8 mouse cellular contexts compared by ENCODE assay signal in the genomic region with DNA sequence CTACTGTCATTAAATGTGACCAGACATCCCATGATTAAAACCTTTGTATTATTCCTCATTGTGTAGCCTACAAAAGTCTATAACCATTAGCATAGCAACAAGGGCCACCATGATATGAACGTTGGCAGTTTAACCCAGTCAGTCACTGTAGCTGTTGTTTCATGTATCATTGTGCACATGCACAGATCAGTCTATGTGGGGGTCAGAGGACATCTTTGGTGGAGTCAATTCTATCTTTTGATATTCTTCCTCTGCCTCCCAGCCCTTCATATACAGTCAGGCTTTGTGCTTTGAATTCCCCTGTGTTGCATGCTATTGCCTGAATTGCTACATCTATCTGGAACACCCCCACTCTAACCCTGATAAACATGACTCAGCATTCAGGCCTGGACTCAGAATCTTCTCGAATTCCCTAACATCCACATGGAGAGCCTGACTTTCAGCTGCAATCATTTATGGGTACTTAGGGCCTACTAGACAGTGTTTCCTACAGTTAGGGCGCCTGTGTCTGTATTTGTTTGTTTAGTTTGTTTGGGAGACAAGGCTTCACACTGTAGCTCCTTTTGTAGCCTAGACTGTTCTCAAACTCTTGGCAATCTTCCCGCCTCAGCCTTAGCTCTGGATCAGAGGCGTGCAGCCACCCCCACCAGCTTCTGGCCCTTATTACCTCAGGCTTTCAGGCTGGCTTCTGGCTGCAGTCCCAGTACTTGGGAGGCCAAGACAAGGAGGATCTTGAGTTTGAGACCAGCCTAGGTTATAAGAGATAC. TPM values are rescaled to one million over a fixed set of nuclear protein-coding genes. Genes with fewer than 3 reads are reported as not detected.
DNase-seq lines count a peak whose midpoint lies in the region; ATAC-seq lines count a peak whose summit lies in the region.

No protein-coding gene starts in this region.

- intact Hi-C loops in left cerebral cortex, postnatal 36 days (cut with DNase I) = no loop called here

- H3K9me3 ChIP-seq in embryonic facial prominence, embryonic 14.5 days (ENCODE audit: control insufficient read depth, low read length) = no peaks in the 10 kb centered on the region
- no peaks in the 10 kb centered on the region for H3K9me3 ChIP-seq in embryonic facial prominence, embryonic 10.5 days

- H3K27ac ChIP-seq in embryonic facial prominence, embryonic 14.5 days (replicated peaks; ENCODE audit: low read depth, low read length) = no peak overlapping the region
- no peak overlapping the region for H3K27ac ChIP-seq in embryonic facial prominence, embryonic 10.5 days (replicated peaks)

- H3K4me1 ChIP-seq in embryonic facial prominence, embryonic 14.5 days (ENCODE audit: control insufficient read depth, insufficient read depth, low read length) = no peaks in the 10 kb centered on the region
- H3K4me1 ChIP-seq in embryonic facial prominence, embryonic 10.5 days = peaks cover 8% of the 10 kb centered on the region

- DNase-seq in embryonic facial prominence, embryonic 14.5 days (ENCODE audit: low spot score) = peak; percentile 42
- no peak for DNase-seq in embryonic facial prominence, embryonic 10.5 days (ENCODE audit: low spot score)
- DNase-seq in ovary, adult 18-20 months (ENCODE audit: low spot score) = peak; percentile 66
- DNase-seq in ovary, postnatal 10 days (ENCODE audit: low spot score) = no peak
- peak; percentile 84 for DNase-seq in fibroblast of lung, adult 2 months (ENCODE audit: low read depth)
- DNase-seq in left cerebral cortex, postnatal 36 days (ENCODE audit: low spot score in 2 of 2) = peak; percentile 35 to 43
- DNase-seq in testis, postnatal 14 days (ENCODE audit: low spot score) = peak; percentile 85
- DNase-seq in urinary bladder, adult 18-20 months (ENCODE audit: low spot score in 2 of 2) = no peak

- no peaks in the 10 kb centered on the region for H3K27me3 ChIP-seq in embryonic facial prominence, embryonic 14.5 days (replicated peaks; ENCODE audit: control insufficient read depth, insufficient read depth, low read length)
- no peaks in the 10 kb centered on the region for H3K27me3 ChIP-seq in embryonic facial prominence, embryonic 10.5 days (replicated peaks; ENCODE audit: low read depth, poor library complexity, severe bottlenecking)

- no peak for ATAC-seq in embryonic facial prominence, embryonic 14.5 days (ENCODE audit: low read depth)

- no peak overlapping the region for H3K4me2 ChIP-seq in embryonic facial prominence, embryonic 14.5 days (ENCODE audit: low read depth, low read length)

- WGBS in embryonic facial prominence, embryonic 14.5 days = 72% methylated on average over 5 of the region's 5 CpGs
- 85% methylated on average over 5 of the region's 5 CpGs for WGBS in embryonic facial prominence, embryonic 10.5 days

- 0 out of 2 replicates have a peak, but pooled peaks cover 16% of the 10 kb centered on the region for H3K36me3 ChIP-seq in embryonic facial prominence, embryonic 14.5 days (ENCODE audit: control insufficient read depth, insufficient read depth, low read length)
- H3K36me3 ChIP-seq in embryonic facial prominence, embryonic 10.5 days (replicated peaks) = peaks cover 20% of the 10 kb centered on the region

- H3K9ac ChIP-seq in embryonic facial prominence, embryonic 14.5 days (ENCODE audit: low read depth, low read length) = no peak overlapping the region

- H3K4me3 ChIP-seq in embryonic facial prominence, embryonic 14.5 days (ENCODE audit: low read depth, low read length) = no peak overlapping the region
- no peak overlapping the region for H3K4me3 ChIP-seq in embryonic facial prominence, embryonic 10.5 days

RNA-seq across cellular contexts. Expression of a gene that starts 4.3 kb away (rescaled TPM):
- polyA plus RNA-seq in embryonic facial prominence, embryonic 14.5 days (2014; fragmentation: Nextera tagmentation; extraction: Ambion mirVana) = 6.1 and 6.9 TPM in 2 replicates
- polyA plus RNA-seq in embryonic facial prominence, embryonic 10.5 days (2016; fragmentation: Nextera tagmentation; extraction: Ambion mirVana) = 0.99 and 2.0 TPM in 2 replicates
- total RNA-seq in left cerebral cortex, postnatal 36 days (2021) = under 1 TPM; 0.39 to 0.86 TPM

RNA-seq across cellular contexts. Expression of a gene that starts 5.2 kb away (rescaled TPM):
- polyA plus RNA-seq in embryonic facial prominence, embryonic 14.5 days (2014; fragmentation: Nextera tagmentation; extraction: Ambion mirVana) = 0.38 and 0.41 TPM in 2 replicates
- 0.38 and 0.45 TPM in 2 replicates for polyA plus RNA-seq in embryonic facial prominence, embryonic 10.5 days (2016; fragmentation: Nextera tagmentation; extraction: Ambion mirVana)
- under 1 TPM; 0.20 to 0.27 TPM for total RNA-seq in left cerebral cortex, postnatal 36 days (2021)

RNA-seq across cellular contexts. Expression of a gene that starts 14.7 kb away (rescaled TPM):
- polyA plus RNA-seq in embryonic facial prominence, embryonic 14.5 days (2014; fragmentation: Nextera tagmentation; extraction: Ambion mirVana) = 36.9 and 37.2 TPM in 2 replicates
- polyA plus RNA-seq in embryonic facial prominence, embryonic 10.5 days (2016; fragmentation: Nextera tagmentation; extraction: Ambion mirVana) = 29.9 and 35.2 TPM in 2 replicates
- 100 to 1,000 TPM; 292 to 336 TPM for total RNA-seq in left cerebral cortex, postnatal 36 days (2021)

RNA-seq across cellular contexts. Expression of a gene that starts 18.1 kb away (rescaled TPM):
- polyA plus RNA-seq in embryonic facial prominence, embryonic 14.5 days (2014; fragmentation: Nextera tagmentation; extraction: Ambion mirVana) = 111 and 125 TPM in 2 replicates
- polyA plus RNA-seq in embryonic facial prominence, embryonic 10.5 days (2016; fragmentation: Nextera tagmentation; extraction: Ambion mirVana) = 91.1 and 91.2 TPM in 2 replicates
- 10 to 100 TPM; 64.4 to 68.0 TPM for total RNA-seq in left cerebral cortex, postnatal 36 days (2021)

RNA-seq across cellular contexts. Expression of a gene that starts 28.9 kb away (rescaled TPM):
- polyA plus RNA-seq in embryonic facial prominence, embryonic 14.5 days (2014; fragmentation: Nextera tagmentation; extraction: Ambion mirVana) = 7.8 and 8.0 TPM in 2 replicates
- 12.0 and 12.5 TPM in 2 replicates for polyA plus RNA-seq in embryonic facial prominence, embryonic 10.5 days (2016; fragmentation: Nextera tagmentation; extraction: Ambion mirVana)
- total RNA-seq in left cerebral cortex, postnatal 36 days (2021) = 10 to 100 TPM in 1 of 2 experiments, 1 to 10 TPM in 1; 6.3 to 13.4 TPM

Comparison
In these comparisons a context has a peak if more than half of its experiments do, and no peak if none do; other contexts are left out.
1. DNase-seq: peak in embryonic facial prominence, embryonic 14.5 days (single experiment), ovary, adult 18-20 months (single experiment), fibroblast of lung, adult 2 months (single experiment), left cerebral cortex, postnatal 36 days (2 of 2) and testis, postnatal 14 days (single experiment); none in embryonic facial prominence, embryonic 10.5 days (single experiment), ovary, postnatal 10 days (single experiment) and urinary bladder, adult 18-20 months (0 of 2).